Mouse (Mus musculus): ENCODE data around the gene Ralgds.

GRCm38 (mm10) chr2:28549157-28549556 is 36.2 kb downstream of the Ralgds start:
- TF ChIP-seq CTCF (IDR thresholded peaks at IDR 0.05; ENCODE audit: low read depth, low read length), result no peak
- no peak for TF ChIP-seq EP300 (IDR thresholded peaks at IDR 0.05; ENCODE audit: insufficient read depth, low read depth, low read length)
